Mouse (Mus musculus) skeletal muscle tissue, adult 2 months (tissue): ENCODE data around the gene Rhox7b.
"Not testable (repeated sequence)": the region's sequence is repeated elsewhere in the genome, so short reads cannot be mapped to it uniquely, and the experiment has no call there.

ENCODE experiments used
- DNase-seq: peaks from one replicate; pipeline ENCODE4 v3.0.0-alpha.2; 2012; ENCODE audit warnings: low read depth, low spot score

Gene Rhox7b

DNA sequence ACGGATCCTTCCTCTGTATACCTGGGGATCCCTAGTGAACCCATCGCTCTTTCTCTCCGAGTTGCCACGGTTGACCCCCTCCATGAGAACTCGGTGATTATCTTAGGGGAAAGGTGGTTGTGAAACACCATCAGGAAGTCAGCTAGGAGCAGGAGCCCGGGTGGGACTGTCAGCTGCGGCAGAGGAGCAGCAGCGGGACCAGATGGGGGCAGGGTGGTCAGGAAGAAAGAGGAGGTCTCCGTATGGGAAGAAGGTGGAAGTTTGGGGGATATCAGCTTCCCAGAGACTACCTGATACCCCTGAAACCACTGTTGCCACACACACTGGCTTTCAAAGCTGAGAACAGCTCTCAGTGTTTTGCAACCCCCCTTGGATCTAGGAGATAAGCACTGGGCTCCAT, at the start of gene Rhox7b:
Rhox7b (minus strand) TSS at position 101 of the 400 bp plus-strand sequence.
- not testable (repeated sequence) for DNase-seq

DNA sequence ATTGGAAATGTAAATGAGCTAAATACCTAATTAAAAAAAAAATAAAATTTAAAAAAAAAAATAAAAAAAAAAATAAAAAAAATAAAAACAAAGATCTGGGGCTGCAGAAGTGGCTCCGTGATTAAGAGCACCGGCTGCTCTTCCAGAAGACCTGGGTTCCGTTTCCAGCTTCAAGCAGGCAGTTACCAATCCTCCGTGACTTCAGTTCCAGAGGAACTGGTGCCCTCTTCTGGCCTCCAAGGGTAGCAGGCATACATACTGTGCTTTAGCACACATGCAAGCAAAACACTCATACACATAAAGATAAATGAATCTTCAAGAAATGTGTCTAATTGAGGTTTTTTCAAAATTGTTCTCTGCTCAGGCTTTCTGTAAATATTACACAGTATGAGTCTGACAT, 19.3 kb upstream of the Rhox7b start:
- no peak for DNase-seq

DNA sequence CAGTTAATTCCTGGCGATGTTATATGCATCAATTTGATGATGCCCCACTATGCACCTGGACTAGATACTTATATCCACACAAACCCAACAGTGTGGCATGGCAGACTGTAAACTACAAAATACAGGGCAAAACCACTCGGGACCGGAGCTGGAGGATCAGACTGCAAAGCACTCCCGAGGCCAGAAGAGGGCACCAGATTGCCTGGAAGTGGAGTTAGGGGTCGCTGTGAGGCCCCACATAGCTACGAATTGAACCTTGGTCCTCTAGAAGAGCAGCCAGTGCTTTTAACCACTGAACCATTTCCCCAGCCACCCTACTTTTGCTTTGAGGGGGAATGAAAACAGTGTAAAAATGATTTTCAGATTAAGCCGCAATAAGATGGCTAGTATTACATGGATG, 11.5 kb upstream of the Rhox7b start:
- no peak for DNase-seq

- DNase-seq = no peak
Observed at GRCm38 (mm10) chrX:37903727-37904126, 6.7 kb upstream of the Rhox7b start.

GRCm38 (mm10) chrX:37901670-37902069, 4.6 kb upstream of the Rhox7b start, which contains the start of gene Rhox9:
Rhox9 (minus strand) TSS chrX:37901770.
- DNase-seq = not testable (repeated sequence)

- DNase-seq = no peak
Observed at GRCm38 (mm10) chrX:37878844-37879243, 18.2 kb downstream of the Rhox7b start, which contains the start of gene Rhox8. Rhox8 (minus strand) TSS chrX:37878944.

- no peak for DNase-seq
Observed at GRCm38 (mm10) chrX:37871641-37872040, 25.4 kb downstream of the Rhox7b start.
